Mouse (Mus musculus) midbrain, postnatal 0 days (tissue): Measurements from ENCODE around the gene Cd320. TPM values are rescaled to one million over a fixed set of nuclear protein-coding genes. Genes with fewer than 3 reads are reported as not detected.
"Not testable (repeated sequence)": the region's sequence is repeated elsewhere in the genome, so short reads cannot be mapped to it uniquely, and the experiment has no call there.

Experiments
- ATAC-seq: fragments of 200-750 bp; cut with Nextera tagmentation; 2 replicates; pipeline ENCODE4 v1.8.0; 2017; ENCODE audit warnings: moderate number of reproducible peaks, mild to moderate bottlenecking, moderate TSS enrichment, moderate library complexity; ENCODE audit not compliant: low FRiP score
- DNase-seq: peaks from one replicate; pipeline ENCODE4 v3.0.0-alpha.2; 2015; ENCODE audit warnings: low spot score
- H3K27ac ChIP-seq: fragments of 300-500 bp; sonication (generic); 2 replicates; pipeline ENCODE4 v1.5.1; 2014; ENCODE audit warnings: low read depth, mild to moderate bottlenecking, low read length, mixed read lengths
- H3K27me3 ChIP-seq: fragments of 300-500 bp; sonication (generic); 2 replicates; pipeline ENCODE4 v1.6.1; 2014; ENCODE audit warnings: low read length, control low read depth, mixed read lengths; ENCODE audit not compliant: insufficient read depth
- H3K36me3 ChIP-seq: fragments of 300-500 bp; sonication (generic); 2 replicates; pipeline ENCODE4 v1.6.1; 2014; ENCODE audit warnings: low read length, control low read depth, mixed read lengths; ENCODE audit not compliant: insufficient read depth
- H3K4me1 ChIP-seq: fragments of 300-500 bp; sonication (generic); 2 replicates; pipeline ENCODE4 v1.6.1; 2014; ENCODE audit warnings: mild to moderate bottlenecking, control low read depth, antibody characterized with exemption, low read length, mixed read lengths; ENCODE audit not compliant: insufficient read depth
- H3K4me2 ChIP-seq: fragments of 300-500 bp; sonication (generic); 2 replicates; pipeline ENCODE4 v1.6.1; 2014; ENCODE audit warnings: low read depth, mild to moderate bottlenecking, low read length, mixed read lengths; ENCODE audit not compliant: poor library complexity, severe bottlenecking
- H3K4me3 ChIP-seq: fragments of 300-500 bp; sonication (generic); 2 replicates; pipeline ENCODE4 v1.5.1; 2014; ENCODE audit warnings: low read depth, mild to moderate bottlenecking, low read length, moderate library complexity
- H3K9ac ChIP-seq: fragments of 300-500 bp; sonication (generic); replicated peaks from 2 replicates; pipeline ENCODE4 v1.6.1; 2014; ENCODE audit warnings: mild to moderate bottlenecking, low read length, moderate library complexity, mixed read lengths; ENCODE audit not compliant: poor library complexity, severe bottlenecking
- H3K9me3 ChIP-seq: fragments of 300-500 bp; sonication (generic); 2 replicates; pipeline ENCODE4 v1.6.1; 2016; ENCODE audit warnings: low read length, control low read depth
- CTCF ChIP-seq: IDR thresholded peaks from 2 replicates; pipeline ENCODE4 v1.5.1; 2016; ENCODE audit warnings: antibody characterized with exemption, mild to moderate bottlenecking
- WGBS: fragments of 180-500 bp; shearing (Covaris S2); extraction: QIAGEN DNeasy Blood & Tissue Kit; methylation state at CpG from one replicate; pipeline ENCODE4 v1.1.7; 2014; 5-methylcytosine and 5-hydroxymethylcytosine counted together
- polyA plus RNA-seq: library from polyadenylated mRNA; unstranded; fragments of >200 nt; fragmentation: Nextera tagmentation; extraction: Ambion mirVana; gene quantifications from 2 replicates; pipeline ENCODE4 v1.2.1, GENCODE M21; 2015
- total RNA-seq: library from RNA; depleted of rRNA; stranded (reverse); fragments of >200 nt; gene quantifications from 2 replicates; pipeline ENCODE4 v1.2.3, GENCODE M21; 2014

The Cd320 gene
- total and polyA plus RNA-seq, 2 experiments from 2014 or later = 26.7 to 46.8 TPM

GRCm38 (mm10) chr17:33844196-33844595 is 1.3 kb downstream of the Cd320 start:
- Histone ChIP-seq H3K4me1 (peaks cover 8% of the 10 kb centered on the region), H3K36me3 (peaks cover 15% of the 10 kb centered on the region), H3K4me3 (peak overlapping the region; percentile 85), H3K9ac (0 out of 2 replicates have a peak overlapping the region, but pooled peaks have one; percentile 77), H3K4me2 (peak overlapping the region; percentile 81), H3K9me3 (no peaks in the 10 kb centered on the region), H3K27me3 (no peaks in the 10 kb centered on the region), H3K27ac (no peak overlapping the region)
- no peak for TF ChIP-seq CTCF
- 80% methylated on average over 1 of the region's 1 CpGs for WGBS
- no peak for ATAC-seq
- DNase-seq = no peak

- no peak for TF ChIP-seq CTCF
- Histone ChIP-seq H3K4me3 (no peak overlapping the region), H3K27me3 (no peaks in the 10 kb centered on the region), H3K36me3 (peaks cover 14% of the 10 kb centered on the region), H3K9me3 (no peaks in the 10 kb centered on the region), H3K9ac (no peak overlapping the region), H3K27ac (no peak overlapping the region), H3K4me2 (no peak overlapping the region), H3K4me1 (peaks cover 8% of the 10 kb centered on the region)
- no peak for DNase-seq
- ATAC-seq = no peak
- WGBS = 93% methylated on average over 8 of the region's 8 CpGs
These were observed 5.2 kb downstream of the Cd320 start for GRCm38 (mm10) chr17:33848139-33848538.

GRCm38 (mm10) chr17:33851331-33851730 is 8.4 kb downstream of the Cd320 start:
- TF ChIP-seq CTCF = no peak
- Histone ChIP-seq H3K4me3 (no peak overlapping the region), H3K9me3 (no peaks in the 10 kb centered on the region), H3K4me2 (no peak overlapping the region), H3K4me1 (no peaks in the 10 kb centered on the region), H3K27me3 (no peaks in the 10 kb centered on the region), H3K9ac (no peak overlapping the region), H3K36me3 (peaks cover 14% of the 10 kb centered on the region), H3K27ac (no peak overlapping the region)
- WGBS = 86% methylated on average over 1 of the region's 1 CpGs
- no peak for DNase-seq
- no peak for ATAC-seq

- H3K4me2 ChIP-seq = no peak overlapping the region
- no peak overlapping the region for H3K27ac ChIP-seq
- H3K9me3 ChIP-seq = no peaks in the 10 kb centered on the region
- 64% methylated on average over 4 of the region's 4 CpGs for WGBS
- H3K4me1 ChIP-seq = no peaks in the 10 kb centered on the region
- no peak overlapping the region for H3K9ac ChIP-seq
- TF ChIP-seq CTCF = no peak
- H3K36me3 ChIP-seq = no peaks in the 10 kb centered on the region
- no peak for DNase-seq
- no peak for ATAC-seq
- no peak overlapping the region for H3K4me3 ChIP-seq
- H3K27me3 ChIP-seq = no peaks in the 10 kb centered on the region
These were observed 14.9 kb downstream of the Cd320 start for GRCm38 (mm10) chr17:33857816-33858215.

DNA sequence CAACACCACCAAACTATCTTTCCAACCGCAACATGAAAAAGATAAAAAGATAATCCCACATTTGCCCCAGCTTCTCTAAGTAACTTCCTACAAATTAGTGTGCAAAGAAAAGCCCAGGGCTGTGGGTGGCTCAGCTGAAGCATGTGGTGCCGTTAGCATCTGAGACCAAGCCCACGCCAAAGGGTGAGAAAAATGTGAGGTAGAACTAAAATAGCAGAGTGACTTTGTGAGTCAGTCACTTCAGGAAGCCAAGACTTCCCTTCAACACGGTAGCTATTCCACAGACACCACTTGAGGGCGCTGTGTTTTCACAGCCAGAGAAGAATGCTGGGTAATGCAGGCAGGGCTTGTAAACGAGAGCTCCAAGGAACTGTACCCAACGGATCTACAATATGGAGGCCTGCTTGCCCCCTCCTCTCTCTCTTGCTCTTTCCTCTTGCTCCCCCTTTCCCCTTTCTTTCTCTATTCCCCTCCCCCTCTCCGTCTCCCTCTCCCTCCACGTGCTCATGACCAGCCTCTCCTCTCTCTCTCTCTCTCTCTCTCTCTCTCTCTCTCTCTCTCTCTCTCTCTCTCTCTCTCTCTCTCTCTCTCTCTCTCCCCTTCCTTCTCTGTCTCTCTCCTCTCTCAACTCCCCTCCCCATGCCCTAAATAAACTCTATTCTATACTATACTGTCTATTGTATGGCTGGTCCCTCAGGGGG is 22.6 kb downstream of the Cd320 start:
- Histone ChIP-seq H3K9ac (no peak overlapping the region), H3K4me1 (no peaks in the 10 kb centered on the region), H3K27me3 (no peaks in the 10 kb centered on the region), H3K27ac (no peak overlapping the region), H3K36me3 (no peaks in the 10 kb centered on the region), H3K9me3 (no peaks in the 10 kb centered on the region), H3K4me3 (no peak overlapping the region), H3K4me2 (no peak overlapping the region)
- peak; percentile 15 for DNase-seq
- WGBS = 33% methylated on average over 9 of the region's 9 CpGs
- ATAC-seq = no peak
- peak; percentile 44 for TF ChIP-seq CTCF

DNA sequence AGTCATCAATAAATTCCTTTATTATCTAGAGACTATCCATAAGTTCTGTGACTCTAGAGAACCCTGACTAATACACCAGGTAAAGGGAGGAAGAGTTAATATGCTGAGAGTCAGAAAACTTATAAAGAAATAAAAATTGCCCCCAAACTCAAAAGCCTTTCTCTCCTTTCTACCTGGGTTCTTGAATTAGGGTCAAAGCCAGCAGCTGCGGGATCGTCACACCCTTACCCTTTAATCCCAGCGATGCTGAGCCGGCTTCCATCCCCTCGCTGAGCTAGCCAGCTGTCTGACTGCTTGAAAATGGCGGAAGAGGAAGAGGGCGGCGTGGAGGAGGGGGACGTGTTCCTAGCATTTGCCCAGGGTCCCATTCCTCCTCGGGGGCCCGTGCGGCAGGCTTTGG is 30.6 kb downstream of the Cd320 start, which contains the start of gene Gm7029:
Gene Gm7029, plus strand, starts transcription at position 301 of the 400 bp plus-strand sequence.
- 74% methylated on average over 3 of the region's 12 CpGs for WGBS
- H3K4me3 ChIP-seq, H3K27ac ChIP-seq, DNase-seq, H3K4me1 ChIP-seq, H3K27me3 ChIP-seq, ATAC-seq, H3K36me3 ChIP-seq, H3K9ac ChIP-seq, H3K4me2 ChIP-seq, H3K9me3 ChIP-seq: not testable (repeated sequence)
